Mouse (Mus musculus) heart, postnatal 0 days (tissue): Measurements from ENCODE around the gene Nod2.

Experiments
- CTCF ChIP-seq: IDR thresholded peaks from 2 replicates; pipeline ENCODE4 v1.5.1; 2016; ENCODE audit warnings: antibody characterized with exemption, control low read depth, low read depth
- EP300 ChIP-seq: IDR thresholded peaks from 2 replicates; pipeline ENCODE4 v1.6.1; 2016; ENCODE audit warnings: antibody characterized with exemption, low read depth

- TF ChIP-seq CTCF (no peak), EP300 (no peak)
Observed at GRCm38 (mm10) chr8:88633343-88633765, 13.8 kb upstream of the Nod2 start.
